Mouse (Mus musculus): ENCODE measurements at regions not wholly inside any gene's neighbourhood (a gene's known extent, or its start where the extent isn't known, plus 50 kb on each side); places are given as distances from the start of the nearest gene placed in this dataset.

DNA sequence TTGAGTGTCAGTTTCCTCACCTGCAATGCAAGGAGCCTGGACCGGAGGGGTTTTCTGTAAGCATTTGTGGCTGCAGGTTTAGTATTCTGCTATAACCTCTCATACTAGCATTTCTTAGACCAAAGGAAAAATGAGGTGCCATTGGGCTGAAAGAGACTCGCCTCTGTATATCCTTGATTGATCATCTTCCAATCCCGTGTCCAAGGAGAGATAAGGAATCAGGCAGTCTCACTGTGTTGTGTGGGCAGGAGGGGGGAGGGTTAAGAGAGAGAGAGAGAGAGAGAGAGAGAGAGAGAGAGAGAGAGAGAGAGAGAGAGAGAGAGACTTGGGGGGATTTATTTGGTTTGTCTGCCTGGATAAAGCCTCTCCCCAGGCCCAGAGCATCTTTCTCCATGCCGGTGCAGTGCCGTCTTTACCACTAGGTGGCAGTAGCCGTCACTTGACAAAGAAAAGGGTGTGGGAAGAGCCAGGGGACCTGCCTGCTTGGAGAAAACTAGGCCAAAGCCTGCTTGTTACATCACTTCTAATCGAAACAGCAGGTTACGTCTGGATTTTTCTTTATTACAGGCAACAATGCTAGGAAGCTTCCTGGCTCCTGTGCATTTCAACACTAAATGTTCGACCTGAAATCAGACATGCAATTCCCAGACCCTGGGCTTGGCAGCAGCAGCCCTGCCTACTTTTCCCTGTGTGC lies 56.1 kb upstream of the Ces5a start:
- DNase-seq = peak in 1 of 2 experiments; percentile 41

DNA sequence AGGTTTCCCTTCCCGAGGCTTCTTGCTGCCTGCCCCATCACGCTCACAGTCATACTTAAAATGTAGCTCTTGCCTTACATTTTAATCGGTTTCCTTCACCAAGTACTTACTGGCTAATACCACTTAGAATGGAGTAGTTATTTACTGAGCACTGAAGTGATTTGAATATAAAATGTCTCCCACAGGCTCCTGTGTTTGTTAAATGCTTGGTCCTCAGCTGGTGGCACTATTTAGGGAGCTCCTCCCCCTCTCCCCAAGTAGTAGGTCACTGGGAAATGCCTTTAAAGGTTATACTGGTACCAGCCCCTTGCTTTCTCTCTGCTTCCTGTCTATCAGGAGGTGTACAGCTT lies 56.6 kb upstream of the Ces5a start:
- DNase-seq = no peak

DNA sequence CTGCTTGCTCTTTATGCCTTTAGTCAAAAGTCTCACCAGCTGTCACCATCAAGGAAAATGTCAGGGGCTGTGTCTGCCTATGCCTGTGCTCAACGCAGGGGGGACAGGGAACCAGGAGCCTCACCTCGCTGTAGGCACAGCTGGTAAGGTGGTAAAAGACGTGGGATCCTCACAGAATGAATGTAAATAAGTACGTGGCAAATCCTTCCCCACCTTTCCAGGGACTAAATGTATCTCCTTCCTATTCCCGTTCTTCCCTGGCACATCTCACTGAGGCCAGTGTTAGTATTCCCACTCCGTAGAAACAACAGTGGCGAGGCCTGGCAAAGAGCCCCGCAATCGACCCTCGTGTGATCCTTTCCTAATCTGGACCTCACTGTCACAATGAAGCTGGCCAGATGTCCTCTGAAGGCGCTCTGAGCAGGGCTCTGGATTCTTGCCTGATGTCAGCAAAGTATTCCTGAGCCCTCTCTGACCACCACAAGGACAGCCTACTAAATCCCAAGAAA lies 63.0 kb upstream of the Ces5a start:
- no peak for DNase-seq

DNA sequence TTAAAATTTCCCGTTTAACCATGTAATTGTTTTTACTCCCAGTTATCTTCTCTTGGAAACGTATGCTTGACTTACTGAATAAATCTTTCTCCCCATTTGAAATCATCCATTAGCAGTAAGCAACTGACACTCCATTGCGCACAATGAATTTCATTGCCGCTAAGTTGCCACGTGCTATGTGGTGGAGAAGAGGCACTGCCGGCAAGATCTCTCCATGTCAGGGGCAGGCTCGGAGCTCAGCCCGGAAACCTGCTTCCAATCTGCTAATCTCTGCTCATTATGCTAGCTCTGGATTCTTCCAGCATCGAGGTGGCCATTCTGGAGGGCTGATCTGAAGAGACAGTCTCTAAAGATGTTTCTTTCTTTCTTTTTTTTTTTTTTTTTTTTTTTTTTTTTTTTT lies 63.7 kb upstream of the Ces5a start:
- DNase-seq = no peak

DNA sequence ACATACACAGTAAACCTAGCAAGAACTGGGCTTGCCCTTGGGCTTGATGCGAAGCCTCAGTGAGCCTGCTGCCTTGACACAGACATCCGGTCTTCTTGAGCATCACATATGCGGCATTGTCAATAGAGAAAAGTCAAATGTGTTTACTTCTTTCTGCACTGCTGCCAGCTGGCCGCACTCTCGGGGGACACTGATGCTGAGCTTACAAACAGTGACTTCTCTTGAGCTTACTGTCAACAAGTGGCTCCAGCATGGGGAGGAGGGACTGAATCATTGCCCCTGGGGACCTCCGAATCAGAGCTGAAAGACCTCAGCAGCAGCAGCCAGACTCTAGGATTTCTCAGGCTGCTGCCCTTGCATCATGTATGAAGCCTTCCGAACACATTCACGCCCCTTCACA lies 64.1 kb upstream of the Ces5a start:
- DNase-seq = no peak

DNA sequence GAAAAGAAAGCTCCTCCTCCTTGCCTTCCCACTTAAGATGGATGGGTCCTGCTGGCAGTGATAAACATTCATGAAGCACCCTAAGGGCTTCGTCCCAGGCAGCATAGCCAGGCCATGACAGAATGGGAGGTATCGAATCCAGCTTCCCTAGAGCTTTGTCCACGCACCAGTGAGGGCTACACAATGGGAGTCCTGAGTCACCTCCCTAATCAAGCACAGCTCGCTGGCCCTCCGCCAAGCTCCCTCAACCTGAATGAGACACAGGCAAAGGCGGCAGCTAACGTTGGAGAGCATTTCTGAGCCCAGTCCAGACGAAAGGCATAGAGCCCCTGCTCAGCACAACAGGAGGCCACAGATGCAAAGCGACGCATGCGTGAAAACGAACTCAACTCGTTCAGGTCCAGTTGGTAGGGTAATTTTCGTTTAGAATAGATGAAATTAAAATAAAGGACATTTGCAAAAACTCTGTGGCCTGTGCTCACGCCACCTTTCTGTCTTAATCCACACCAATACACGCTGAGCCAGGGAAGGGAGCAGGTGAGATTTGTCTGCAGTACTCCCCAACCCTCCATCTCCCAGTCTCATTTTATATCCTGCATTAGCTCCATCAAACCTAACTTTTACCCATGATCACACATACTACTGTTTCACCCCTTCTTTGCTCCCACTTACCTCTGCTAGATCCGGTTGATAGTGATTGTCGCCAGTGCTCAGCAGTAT lies 91.3 kb upstream of the Ces5a start:
- DNase-seq = no peak

DNA sequence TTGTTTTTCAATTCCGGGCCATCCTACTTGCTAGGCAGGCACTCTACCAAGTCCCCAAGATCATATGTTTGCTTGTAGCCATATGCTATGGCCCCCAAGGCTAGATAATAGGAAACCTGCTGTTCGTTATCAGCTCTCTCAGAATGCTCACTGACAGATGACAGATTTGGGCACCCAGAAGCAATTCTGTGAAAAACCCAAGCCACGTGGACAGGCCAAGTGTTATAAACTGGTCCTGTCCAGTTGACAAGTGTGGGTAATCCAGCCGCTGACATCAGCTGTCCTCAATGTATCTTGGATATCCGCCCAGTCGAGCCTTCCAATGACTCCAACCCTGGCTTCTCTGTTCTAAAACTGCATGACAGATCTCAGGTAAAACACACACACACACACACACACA lies 92.0 kb upstream of the Ces5a start:
- no peak for DNase-seq

DNA sequence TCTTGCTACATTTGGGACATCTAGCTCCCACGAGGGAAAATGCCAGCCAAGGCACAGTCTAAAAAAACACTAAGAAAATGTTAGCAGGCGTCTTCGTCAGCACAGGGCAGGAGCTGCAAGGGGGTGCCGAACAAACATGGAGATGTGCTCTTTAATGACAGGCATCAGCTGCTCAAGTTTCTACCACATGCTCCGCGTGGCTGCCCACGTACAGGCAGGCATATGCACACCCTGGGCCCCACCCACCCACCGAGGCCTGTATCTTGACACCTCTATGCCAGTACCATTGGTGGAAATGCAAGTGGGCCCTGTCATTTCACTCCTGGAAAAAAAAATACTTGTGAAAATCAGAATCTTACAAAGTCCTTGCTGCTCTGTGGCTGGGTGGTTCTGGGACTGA lies 97.3 kb upstream of the Ces5a start:
- no peak for DNase-seq

DNA sequence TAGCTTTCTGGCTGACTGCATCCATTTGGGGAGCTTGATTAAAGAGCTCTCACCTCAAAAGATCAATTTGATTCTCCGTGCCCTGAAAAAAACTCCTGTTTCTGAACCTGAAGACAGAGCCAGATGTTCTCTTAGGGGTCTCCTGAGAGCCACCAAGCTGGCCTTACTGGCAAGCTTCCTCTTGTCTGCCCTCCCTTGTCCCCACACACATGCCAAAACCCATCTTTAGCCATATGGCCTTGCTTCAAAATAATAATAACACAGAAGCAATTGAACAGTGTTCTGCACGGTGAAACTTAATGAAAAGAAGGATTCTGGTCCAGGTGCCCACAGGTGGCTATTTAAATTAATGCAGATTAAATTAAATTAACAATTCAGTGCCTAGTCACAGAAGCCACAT lies 107.1 kb upstream of the Ces5a start:
- DNase-seq = no peak

DNA sequence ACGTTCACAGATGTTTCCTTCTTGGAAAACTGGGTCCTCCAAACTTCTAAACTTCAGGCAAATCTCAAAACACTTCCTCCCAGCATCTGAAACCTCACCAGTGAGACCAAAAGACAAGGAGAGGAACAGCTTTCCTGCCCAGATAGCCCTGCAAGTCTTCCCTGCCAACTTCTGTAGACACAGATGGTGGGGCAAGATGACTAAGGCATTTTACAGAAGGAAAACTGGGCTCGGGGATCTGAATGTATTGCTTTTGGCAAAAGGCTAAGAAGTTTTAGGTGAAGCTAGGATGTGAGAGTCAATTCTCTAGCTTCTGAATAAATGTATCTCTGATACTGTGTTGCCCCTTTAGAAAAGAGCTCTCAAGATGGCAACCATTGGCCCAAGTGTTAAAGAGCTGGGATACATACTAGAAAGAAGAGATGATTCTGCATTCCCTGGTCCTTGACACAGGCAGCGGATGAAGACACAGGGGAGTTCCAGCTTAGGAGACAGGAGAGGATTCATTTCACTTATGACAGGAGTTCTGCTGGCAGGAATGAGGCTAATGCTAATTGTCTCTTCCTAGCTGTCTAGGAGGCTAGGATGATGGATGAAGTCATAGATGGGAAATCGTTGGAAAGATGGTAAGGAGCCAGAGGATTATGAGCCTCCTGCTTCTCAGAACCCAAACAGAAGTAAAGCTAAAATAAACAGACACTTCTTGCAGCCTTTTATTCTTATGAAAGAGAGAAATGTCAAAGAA lies 108.0 kb upstream of the Ces5a start:
- DNase-seq = no peak

DNA sequence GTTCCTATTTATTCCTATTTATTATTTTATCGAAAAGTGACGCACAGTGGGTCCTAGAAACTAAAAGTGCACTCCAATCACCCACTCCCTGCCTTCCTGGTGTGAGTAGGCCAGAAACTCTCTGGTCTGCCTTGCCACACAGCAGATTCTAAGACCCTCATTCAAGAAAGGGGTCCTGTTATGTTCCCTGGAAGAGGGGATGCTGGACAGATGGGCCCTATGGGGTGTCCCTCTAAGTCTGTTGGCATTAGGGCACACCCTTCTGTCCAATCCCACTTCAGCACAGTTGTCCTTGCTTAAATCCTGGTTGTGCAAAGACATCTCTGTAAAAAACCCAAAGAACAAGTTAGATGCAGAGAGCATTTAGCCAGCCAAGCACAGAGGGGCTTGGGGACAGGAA lies 117.8 kb upstream of the Ces5a start:
- DNase-seq = no peak

DNA sequence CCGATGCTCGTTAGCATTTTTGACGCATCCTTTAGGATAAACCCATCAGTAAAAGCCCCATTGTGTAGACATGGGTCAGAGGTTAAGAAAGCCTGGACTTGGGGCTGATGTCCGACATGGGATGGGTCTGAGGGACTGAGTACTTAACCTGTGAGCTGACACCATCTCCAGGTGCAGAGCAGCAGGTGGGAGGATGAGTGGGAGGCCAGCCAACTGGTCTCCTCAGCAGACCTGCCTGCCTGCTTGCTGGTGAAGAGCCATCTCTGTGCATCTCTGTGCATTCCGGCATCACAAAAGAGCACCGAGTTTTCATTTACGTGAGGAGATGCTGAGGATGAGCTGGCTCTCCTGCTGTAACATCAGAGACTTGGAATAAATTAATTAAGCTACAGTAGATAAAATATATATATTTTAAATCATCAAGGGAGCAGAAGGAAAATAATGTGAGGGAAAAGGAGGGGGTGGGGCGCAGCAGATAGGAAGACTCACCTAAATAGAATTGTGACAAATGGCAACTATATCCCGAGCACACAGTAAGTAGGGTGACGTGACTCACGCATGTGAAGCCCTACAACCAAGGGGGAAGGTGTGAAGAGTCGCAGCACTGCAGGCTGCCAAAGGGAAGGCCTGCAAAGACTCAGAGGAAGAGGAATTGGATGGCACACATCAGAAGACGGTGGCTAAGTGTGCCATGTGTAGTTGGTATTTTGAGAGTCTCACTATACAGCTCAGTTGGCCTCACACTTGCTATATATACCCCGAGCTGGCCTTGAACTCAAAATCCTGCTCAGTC lies 118.5 kb upstream of the Ces5a start:
- no peak for DNase-seq

DNA sequence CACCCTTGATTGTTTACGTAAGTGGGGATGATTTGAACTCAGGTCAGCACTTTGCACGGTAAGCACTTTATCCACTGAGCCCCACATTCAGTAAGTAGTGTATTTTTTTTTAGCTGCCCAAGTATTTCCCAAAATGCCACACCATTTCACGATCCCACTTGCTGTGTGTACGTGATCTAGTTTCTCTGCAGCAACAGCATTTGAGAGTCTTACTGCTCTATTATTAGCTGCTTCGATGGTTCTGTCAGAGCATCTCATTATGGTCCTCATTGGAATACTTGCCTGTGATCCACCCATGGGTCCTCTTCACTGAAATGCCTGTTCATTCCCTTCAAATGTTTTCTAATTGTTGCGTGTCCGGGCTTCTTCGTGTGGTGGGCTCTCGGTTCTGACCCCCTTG lies 120.1 kb upstream of the Ces5a start:
- no peak for DNase-seq

DNA sequence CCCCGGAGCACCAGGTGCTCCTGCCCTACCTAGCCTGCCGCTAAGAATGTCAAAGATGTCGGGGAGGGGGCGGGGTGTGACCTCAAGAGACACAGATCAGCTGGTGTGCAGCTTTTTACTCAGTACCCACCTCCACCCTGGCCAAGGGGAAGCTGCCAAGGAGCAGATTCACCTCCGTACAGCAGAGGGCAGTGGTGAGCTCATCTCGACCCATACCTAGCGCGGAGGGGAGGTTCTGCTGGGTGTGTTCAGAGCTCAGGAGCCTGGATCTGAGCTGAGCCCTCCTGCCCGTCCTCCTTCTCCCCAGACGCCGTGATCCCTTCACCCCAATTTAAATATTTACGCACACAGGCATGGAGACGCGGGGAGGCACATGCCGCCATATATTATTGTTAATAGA lies 126.1 kb upstream of the Ces5a start:
- peak; percentile 9 to 23 for DNase-seq

DNA sequence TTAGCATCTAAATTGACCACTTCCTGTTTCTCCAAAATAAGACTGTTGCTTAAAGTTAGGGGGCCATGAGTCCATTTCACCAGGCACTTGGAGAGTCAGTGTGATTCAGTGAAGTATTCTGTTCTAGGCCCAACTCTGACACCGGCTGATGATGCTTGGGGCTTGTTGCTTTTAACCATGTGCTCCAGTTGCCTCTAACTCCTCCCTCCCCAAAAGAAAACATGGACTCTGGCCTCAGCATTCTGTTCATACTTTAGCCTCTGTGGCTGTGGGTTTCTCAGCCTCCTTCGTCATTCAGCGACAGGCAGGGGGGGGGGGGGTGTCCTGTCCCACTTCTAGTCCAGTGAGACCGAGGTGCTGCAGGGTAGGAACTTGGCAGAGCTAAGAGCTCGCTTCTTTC lies 126.6 kb upstream of the Ces5a start:
- no peak for DNase-seq

DNA sequence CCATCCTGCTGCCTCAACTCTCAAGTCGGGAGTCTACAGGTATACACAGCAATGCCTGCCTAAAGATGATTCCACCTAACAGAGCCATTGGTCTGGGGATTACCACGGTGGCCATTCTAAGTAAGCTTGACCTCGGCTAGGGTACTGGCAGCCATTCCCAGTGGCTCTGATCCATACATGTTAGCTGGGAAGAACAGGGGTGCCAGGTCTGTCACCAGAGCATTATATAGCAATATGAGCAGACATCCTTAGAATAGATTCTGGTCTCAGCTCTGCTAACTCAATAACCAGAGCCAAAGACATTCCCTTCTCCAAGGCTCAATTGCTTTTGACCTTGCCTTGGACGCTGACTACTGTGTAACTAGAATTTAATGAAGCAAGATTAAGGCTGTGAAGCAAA lies 128.2 kb upstream of the Ces5a start:
- DNase-seq = no peak

DNA sequence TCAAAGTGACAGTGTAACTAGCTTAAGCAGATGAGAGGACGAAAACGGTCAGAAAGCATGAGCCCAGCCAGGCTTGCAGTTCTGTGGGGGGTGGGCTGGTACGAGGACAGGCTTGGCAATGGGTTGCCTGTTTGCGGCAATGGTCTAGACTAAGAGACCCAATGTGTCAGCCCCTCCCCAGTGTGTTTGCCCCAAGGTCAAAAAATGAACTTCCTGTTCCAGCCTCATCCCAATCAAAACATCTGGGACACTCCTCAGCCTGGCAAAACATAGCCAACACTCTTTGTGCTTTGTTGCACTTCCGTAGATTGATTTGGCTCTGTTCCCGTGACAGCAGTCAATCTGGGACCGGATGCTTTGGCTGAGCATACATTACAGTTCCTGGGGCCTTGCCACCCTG lies 132.7 kb upstream of the Ces5a start:
- DNase-seq = no peak

DNA sequence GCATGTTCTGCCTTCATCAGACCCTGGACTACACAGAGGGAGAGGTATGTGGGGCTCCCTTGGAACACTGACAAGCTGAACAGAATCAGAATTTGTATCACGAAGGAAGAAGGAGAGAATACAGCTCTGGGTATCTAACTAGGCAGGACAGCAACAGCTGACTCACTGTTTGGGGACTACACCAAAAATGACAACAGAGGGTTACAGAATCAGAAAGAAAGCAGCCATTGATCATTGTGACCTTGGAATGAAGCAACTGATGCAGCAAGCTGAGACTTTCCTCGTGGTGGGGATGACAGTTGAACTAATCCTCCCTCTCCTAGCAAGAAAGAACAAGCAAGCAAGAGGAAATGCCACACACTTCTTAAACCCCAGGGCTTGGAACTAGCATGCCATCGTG lies 135.0 kb upstream of the Gnao1 start:
- no peak for DNase-seq

DNA sequence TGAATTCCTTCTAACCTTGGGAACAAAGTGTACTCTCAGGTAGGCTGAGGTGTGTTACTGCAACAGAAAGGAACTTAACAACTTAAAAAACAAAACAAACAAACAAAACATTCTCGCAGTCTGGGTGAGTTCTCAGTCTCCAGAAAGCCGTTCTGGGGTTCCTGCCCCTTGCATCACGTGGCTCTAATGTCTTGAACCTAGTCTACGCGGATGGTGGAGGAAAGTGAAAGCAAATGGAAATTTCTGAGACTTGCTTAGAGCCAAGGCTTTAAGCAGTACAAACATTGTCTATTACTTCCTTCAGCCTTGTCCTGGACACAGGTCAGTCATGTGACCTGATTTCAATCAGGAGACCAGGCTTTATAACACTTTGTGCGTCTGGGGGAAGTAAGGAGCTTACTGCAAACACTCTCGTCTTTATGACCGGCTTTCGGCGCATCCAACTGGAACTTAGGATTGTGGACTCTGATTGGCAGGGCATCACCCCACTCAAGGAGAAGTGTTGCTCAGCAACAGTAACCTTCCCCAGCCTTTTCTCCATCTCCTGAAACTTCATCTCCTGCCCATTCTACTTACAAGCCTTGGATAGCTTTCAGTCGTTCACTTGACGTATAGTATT lies 125.9 kb upstream of the Gnao1 start:
- DNase-seq = no peak

DNA sequence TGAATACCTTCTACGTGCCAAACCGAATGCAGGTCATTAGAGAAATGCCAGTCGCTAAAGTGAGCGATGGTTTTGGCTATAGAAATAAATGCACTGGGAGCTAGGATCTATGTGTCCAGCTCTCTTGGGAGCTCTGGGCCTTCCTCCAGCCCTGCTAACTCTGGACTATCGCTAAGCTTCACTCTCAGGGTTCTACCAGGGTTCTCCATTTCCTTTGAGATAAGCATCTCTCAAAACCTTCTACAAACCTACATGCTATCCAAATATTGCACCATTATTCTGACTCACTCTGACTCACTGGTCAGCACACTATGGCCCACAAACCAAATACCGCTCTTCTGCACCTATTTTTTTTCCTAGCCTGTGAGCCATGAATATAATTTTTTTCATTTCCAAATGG lies 125.4 kb upstream of the Gnao1 start:
- no peak for DNase-seq

DNA sequence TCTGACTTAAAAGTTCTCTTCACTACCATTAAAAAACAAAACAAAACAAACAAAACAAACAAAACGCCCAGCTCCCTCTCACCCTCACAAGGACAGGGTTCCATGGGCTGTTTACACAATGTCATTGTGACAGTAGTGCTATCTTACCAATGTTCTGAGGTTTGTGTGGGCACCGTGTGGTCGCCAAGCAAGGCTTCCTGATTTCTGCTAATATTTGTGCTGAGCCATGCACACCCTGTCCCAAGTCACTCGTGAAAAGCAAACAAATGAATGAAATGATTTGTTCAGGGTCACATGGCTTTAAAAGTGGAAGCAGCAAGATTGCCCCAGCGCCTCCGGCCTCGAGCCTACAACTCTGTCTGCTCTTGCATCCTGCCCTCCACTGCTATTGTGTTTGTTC lies 120.9 kb upstream of the Gnao1 start:
- DNase-seq = no peak

DNA sequence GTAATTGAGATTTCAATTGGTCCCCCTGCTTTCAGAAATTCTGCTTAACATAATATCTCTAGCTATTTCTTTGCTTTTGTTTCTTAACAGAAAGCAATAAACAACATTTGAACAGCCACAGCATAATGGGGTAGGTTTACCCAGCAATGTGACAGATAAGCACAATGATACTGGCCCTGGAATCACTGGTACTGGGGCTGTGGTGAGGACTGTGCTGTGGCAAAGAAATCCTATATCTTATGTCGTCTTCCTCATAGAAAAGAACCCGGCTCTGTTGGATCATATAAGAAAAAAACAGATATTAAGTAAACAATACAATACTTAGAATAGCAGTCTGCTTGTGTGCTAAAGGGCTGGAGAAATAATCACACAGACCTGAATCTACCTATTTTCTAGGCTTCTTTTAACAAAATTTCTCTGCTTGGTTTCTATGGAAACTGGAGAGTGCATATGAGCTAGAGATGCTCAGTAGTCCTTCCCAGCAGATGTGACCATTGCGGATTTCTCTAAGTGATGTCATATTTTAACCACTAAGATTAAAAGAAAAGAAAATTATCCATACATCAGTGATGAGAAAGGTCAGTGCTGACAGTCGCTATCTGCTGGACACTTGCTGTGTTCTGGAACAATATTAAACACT lies 119.8 kb upstream of the Gnao1 start:
- DNase-seq = no peak
